Mouse (Mus musculus): ENCODE data around the gene Nfia.

- TF ChIP-seq MAFK (IDR thresholded peaks at IDR 0.05; ENCODE audit: insufficient read depth, low read depth, low read length) (no peak), CHD2 (IDR thresholded peaks at IDR 0.05; ENCODE audit: low read depth, low read length) (no peak)
These were observed 22.1 kb upstream of the Nfia start for GRCm38 (mm10) chr4:97750401-97750800.

All from ES-E14 (cell line).